Mouse (Mus musculus) heart, adult 8-10 months (tissue): ENCODE measurements around the gene Cars2. TPM values are rescaled to one million over a fixed set of nuclear protein-coding genes. Genes with fewer than 3 reads are reported as not detected.
"Not testable (repeated sequence)": the region's sequence is repeated elsewhere in the genome, so short reads cannot be mapped to it uniquely, and the experiment has no call there.

Experiments
- DNase-seq: peaks from one replicate; pipeline ENCODE4 v3.0.0; 2022; ENCODE audit warnings: low spot score
- total RNA-seq, 4 experiments: library from RNA; stranded (reverse); gene quantifications; 2 replicates each; pipeline ENCODE4 v1.2.4; 2022

Cars2 gene
- total RNA-seq, 4 experiments from 2014 or later = 50.7 to 55.7 (median 53.7) TPM

- no peak for DNase-seq
Observed at GRCm38 (mm10) chr8:11512711-11513110, 37.9 kb downstream of the Cars2 start.

GRCm38 (mm10) chr8:11510971-11511370, 39.6 kb downstream of the Cars2 start:
- DNase-seq = no peak

- no peak for DNase-seq
Observed at GRCm38 (mm10) chr8:11508880-11509279, 41.7 kb downstream of the Cars2 start.

GRCm38 (mm10) chr8:11506802-11507201, 43.8 kb downstream of the Cars2 start:
- peak; percentile 33 for DNase-seq

GRCm38 (mm10) chr8:11506074-11506473, 44.5 kb downstream of the Cars2 start:
- DNase-seq = no peak

- no peak for DNase-seq
Observed at GRCm38 (mm10) chr8:11503476-11504232, 46.9 kb downstream of the Cars2 start.

- DNase-seq = no peak
Observed at GRCm38 (mm10) chr8:11498786-11499485, 51.6 kb downstream of the Cars2 start.

- no peak for DNase-seq
Observed at GRCm38 (mm10) chr8:11498281-11498680, 52.3 kb downstream of the Cars2 start.

GRCm38 (mm10) chr8:11497017-11497990, 53.3 kb downstream of the Cars2 start, which contains the start of gene Naxd:
Gene Naxd, plus strand, starts transcription at chr8:11497506.
- DNase-seq = peak; percentile 88

- not testable (repeated sequence) for DNase-seq
Observed at GRCm38 (mm10) chr8:11492340-11492739, 58.2 kb downstream of the Cars2 start.

GRCm38 (mm10) chr8:11487229-11487628, 63.4 kb downstream of the Cars2 start:
- no peak for DNase-seq

GRCm38 (mm10) chr8:11486142-11486541, 64.4 kb downstream of the Cars2 start:
- peak; percentile 77 for DNase-seq

GRCm38 (mm10) chr8:11482537-11482936, 68.0 kb downstream of the Cars2 start:
- DNase-seq = no peak

GRCm38 (mm10) chr8:11481876-11482275, 68.7 kb downstream of the Cars2 start:
- no peak for DNase-seq

- no peak for DNase-seq
Observed at GRCm38 (mm10) chr8:11479591-11479990, 71.0 kb downstream of the Cars2 start.

- no peak for DNase-seq
Observed at GRCm38 (mm10) chr8:11478807-11479527, 71.6 kb downstream of the Cars2 start.

- peak; percentile 80 for DNase-seq
Observed at GRCm38 (mm10) chr8:11477811-11478761, 72.5 kb downstream of the Cars2 start, which contains the start of gene Rab20. Gene Rab20, minus strand, starts transcription at chr8:11478710.

GRCm38 (mm10) chr8:11477178-11477553, 73.4 kb downstream of the Cars2 start:
- DNase-seq = no peak

- DNase-seq = peak; percentile 83
Observed at GRCm38 (mm10) chr8:11476338-11477177, 74.0 kb downstream of the Cars2 start.
